Mouse (Mus musculus): ENCODE data around the gene Rtn1.

DNA sequence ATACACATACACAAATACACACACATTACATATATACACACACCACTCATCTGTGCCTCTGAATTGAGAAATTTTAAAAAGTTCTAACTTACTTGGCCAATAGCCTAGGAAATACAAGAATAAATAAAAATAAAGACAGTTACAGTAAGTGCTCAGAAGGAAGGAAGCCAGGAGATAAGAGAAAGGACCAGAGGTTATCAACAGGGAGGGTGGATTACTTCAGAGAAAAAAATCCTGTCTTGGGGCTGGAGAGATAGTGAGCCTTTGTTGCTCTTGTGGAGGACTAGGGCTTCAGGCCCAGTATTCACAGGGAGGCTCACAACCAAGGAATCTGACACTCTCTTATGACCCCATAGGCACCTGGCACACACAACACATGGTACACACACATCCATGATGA, 82.8 kb downstream of the Rtn1 start:
- TF ChIP-seq CTCF (IDR thresholded peaks at IDR 0.05; ENCODE audit: low read depth, low read length) (no peak), GATA1 (IDR thresholded peaks at IDR 0.05; ENCODE audit: borderline replicate concordance, low read length) (no peak), TAL1 (conservative IDR thresholded peaks at IDR 0.05; ENCODE audit: low read depth, low read length) (no peak), GATA2 (IDR thresholded peaks at IDR 0.05; ENCODE audit: borderline replicate concordance, low read depth, low read length) (no peak)
